ENCODE assay signal across 8 mouse cellular contexts in the genomic region with DNA sequence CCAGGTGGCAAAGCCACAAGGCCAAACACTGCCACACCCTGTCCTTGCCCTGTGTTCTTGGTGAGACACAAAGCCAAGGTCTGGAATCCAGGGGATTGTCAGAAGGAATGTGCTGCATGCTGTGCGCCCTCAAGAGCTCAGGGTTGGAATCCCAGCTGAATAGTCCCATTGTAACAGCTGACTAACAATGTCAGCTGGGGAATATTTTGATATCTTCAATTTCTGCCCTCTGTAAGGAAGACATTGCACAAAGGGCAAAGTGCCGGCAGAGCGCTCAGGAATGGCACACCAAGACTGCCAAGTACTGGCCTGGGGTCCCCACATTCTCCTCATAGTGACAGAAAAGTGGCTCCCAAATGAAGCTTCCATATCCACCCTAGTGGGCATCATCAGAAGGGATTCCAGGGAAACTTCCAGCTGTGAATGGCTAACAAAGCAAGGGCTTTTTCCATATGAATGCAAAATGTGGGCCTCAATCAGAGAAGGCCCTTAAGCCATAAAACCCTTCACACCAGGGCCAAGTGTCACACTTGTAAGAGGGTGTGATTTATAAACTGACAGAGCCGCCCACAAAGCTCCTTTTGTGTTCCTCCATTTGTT. TPM values are rescaled to one million over a fixed set of nuclear protein-coding genes. Genes with fewer than 3 reads are reported as not detected.
A peak's percentile ranks its signal among the peaks of the same experiment; 100 is the strongest.
DNase-seq lines count a peak whose midpoint lies in the region; ATAC-seq and TF ChIP-seq lines count a peak whose summit lies in the region.

No protein-coding gene starts in this region.

- H3K4me2 ChIP-seq in embryonic facial prominence, embryonic 14.5 days (ENCODE audit: low read depth, low read length): no peak overlapping the region
- no peak overlapping the region for H3K4me2 ChIP-seq in kidney, postnatal 0 days (ENCODE audit: low read length)
- H3K4me2 ChIP-seq in neural tube, embryonic 14.5 days (ENCODE audit: low read depth, low read length): no peak overlapping the region

- H3K4me1 ChIP-seq in embryonic facial prominence, embryonic 14.5 days (ENCODE audit: control insufficient read depth, insufficient read depth, low read length): no peaks in the 10 kb centered on the region
- no peaks in the 10 kb centered on the region for H3K4me1 ChIP-seq in kidney, postnatal 0 days (replicated peaks; ENCODE audit: insufficient read depth, low read length)
- 0 out of 2 replicates have a peak, but pooled peaks cover 4% of the 10 kb centered on the region for H3K4me1 ChIP-seq in neural tube, embryonic 14.5 days (ENCODE audit: control insufficient read depth, insufficient read depth, low read length)

- no peak overlapping the region for H3K9ac ChIP-seq in embryonic facial prominence, embryonic 14.5 days (ENCODE audit: low read depth, low read length)
- H3K9ac ChIP-seq in kidney, postnatal 0 days (ENCODE audit: low read depth, low read length): no peak overlapping the region
- no peak overlapping the region for H3K9ac ChIP-seq in neural tube, embryonic 14.5 days (replicated peaks; ENCODE audit: low read depth, low read length)

- DNase-seq in retina, postnatal 1 day: peak; percentile 6
- no peak for DNase-seq in retina, embryonic 14.5 days (ENCODE audit: low spot score)
- peak; percentile 33 for DNase-seq in embryonic facial prominence, embryonic 14.5 days (ENCODE audit: low spot score)
- DNase-seq in kidney, postnatal 0 days (ENCODE audit: low spot score): no peak
- no peak for DNase-seq in frontal cortex, postnatal 14 days (ENCODE audit: low spot score in 2 of 2)
- DNase-seq in spleen, postnatal 36 days (ENCODE audit: low spot score in 2 of 2): no peak
- DNase-seq in gastrocnemius, postnatal 14 days: no peak

- no peak overlapping the region for H3K4me3 ChIP-seq in embryonic facial prominence, embryonic 14.5 days (ENCODE audit: low read depth, low read length)
- H3K4me3 ChIP-seq in kidney, postnatal 0 days (replicated peaks; ENCODE audit: low read depth, low read length): no peak overlapping the region
- no peak overlapping the region for H3K4me3 ChIP-seq in neural tube, embryonic 14.5 days (ENCODE audit: low read depth, low read length)

- no peaks in the 10 kb centered on the region for H3K9me3 ChIP-seq in embryonic facial prominence, embryonic 14.5 days (ENCODE audit: control insufficient read depth, low read length)
- H3K9me3 ChIP-seq in kidney, postnatal 0 days (replicated peaks; ENCODE audit: low read length): no peaks in the 10 kb centered on the region
- no peaks in the 10 kb centered on the region for H3K9me3 ChIP-seq in neural tube, embryonic 14.5 days (ENCODE audit: control insufficient read depth, low read length)

- TF ChIP-seq CTCF in kidney, postnatal 0 days (IDR thresholded peaks at IDR 0.05; ENCODE audit: low read depth): peak; percentile 1; the same call in 1 of the 2 replicates

- intact Hi-C loops in gastrocnemius, postnatal 14 days (cut with DNase I; ENCODE audit: low total_unique reads): loop anchor here (5.0 kb wide), 1 partner anchor 38 kb away; no protein-coding TSS in a partner anchor

- peak; percentile 62; the same call in 1 of the 2 replicates for ATAC-seq in embryonic facial prominence, embryonic 14.5 days (ENCODE audit: low read depth)
- no peak for ATAC-seq in kidney, postnatal 0 days (replicated peaks; ENCODE audit: low FRiP score, low read depth)
- peak; percentile 86 for ATAC-seq in neural tube, embryonic 14.5 days (ENCODE audit: low read depth)

- H3K36me3 ChIP-seq in embryonic facial prominence, embryonic 14.5 days (ENCODE audit: control insufficient read depth, insufficient read depth, low read length): peaks cover 81% of the 10 kb centered on the region
- H3K36me3 ChIP-seq in kidney, postnatal 0 days (ENCODE audit: insufficient read depth, low read length): peaks cover 33% of the 10 kb centered on the region
- peaks cover 30% of the 10 kb centered on the region for H3K36me3 ChIP-seq in neural tube, embryonic 14.5 days (ENCODE audit: control insufficient read depth, insufficient read depth, low read length)

- H3K27me3 ChIP-seq in embryonic facial prominence, embryonic 14.5 days (replicated peaks; ENCODE audit: control insufficient read depth, insufficient read depth, low read length): no peaks in the 10 kb centered on the region
- no peaks in the 10 kb centered on the region for H3K27me3 ChIP-seq in kidney, postnatal 0 days (ENCODE audit: insufficient read depth, low read length)
- H3K27me3 ChIP-seq in neural tube, embryonic 14.5 days (ENCODE audit: control insufficient read depth, insufficient read depth, low read length): no peaks in the 10 kb centered on the region

- peak overlapping the region; percentile 39; the same call in 1 of the 2 replicates for H3K27ac ChIP-seq in embryonic facial prominence, embryonic 14.5 days (replicated peaks; ENCODE audit: low read depth, low read length)
- H3K27ac ChIP-seq in kidney, postnatal 0 days: peak overlapping the region; percentile 58
- H3K27ac ChIP-seq in neural tube, embryonic 14.5 days (ENCODE audit: low read depth, low read length): peak overlapping the region; percentile 45; the same call in 1 of the 2 replicates

- 61% methylated on average over 4 of the region's 4 CpGs for WGBS in embryonic facial prominence, embryonic 14.5 days
- WGBS in kidney, postnatal 0 days: 51% methylated on average over 4 of the region's 4 CpGs
- WGBS in neural tube, embryonic 14.5 days: 4% methylated on average over 4 of the region's 4 CpGs

RNA-seq across cellular contexts. Expression of gene Sae1, which starts 22.6 kb away (rescaled TPM):
- polyA plus RNA-seq in embryonic facial prominence, embryonic 14.5 days (2014; fragmentation: Nextera tagmentation; extraction: Ambion mirVana): 232 and 287 TPM in 2 replicates
- polyA plus RNA-seq in kidney, postnatal 0 days (2015; fragmentation: Nextera tagmentation; extraction: Ambion mirVana): 184 and 212 TPM in 2 replicates
- 197 and 245 TPM in 2 replicates for polyA plus RNA-seq in neural tube, embryonic 14.5 days (2014; fragmentation: Nextera tagmentation; extraction: Ambion mirVana)
- 10 to 100 TPM; 30.0 to 37.9 TPM for total RNA-seq in gastrocnemius, postnatal 14 days (2021)

RNA-seq across cellular contexts. Expression of gene Zc3h4, which starts 35.7 kb away (rescaled TPM):
- 12.1 and 13.3 TPM in 2 replicates for polyA plus RNA-seq in embryonic facial prominence, embryonic 14.5 days (2014; fragmentation: Nextera tagmentation; extraction: Ambion mirVana)
- polyA plus RNA-seq in kidney, postnatal 0 days (2015; fragmentation: Nextera tagmentation; extraction: Ambion mirVana): 9.6 and 10.4 TPM in 2 replicates
- 15.8 and 18.5 TPM in 2 replicates for polyA plus RNA-seq in neural tube, embryonic 14.5 days (2014; fragmentation: Nextera tagmentation; extraction: Ambion mirVana)
- 10 to 100 TPM; 27.9 to 28.5 TPM for total RNA-seq in gastrocnemius, postnatal 14 days (2021)

RNA-seq across cellular contexts. Expression of gene Bbc3, which starts 56.8 kb away (rescaled TPM):
- polyA plus RNA-seq in embryonic facial prominence, embryonic 14.5 days (2014; fragmentation: Nextera tagmentation; extraction: Ambion mirVana): 4.0 and 4.6 TPM in 2 replicates
- polyA plus RNA-seq in kidney, postnatal 0 days (2015; fragmentation: Nextera tagmentation; extraction: Ambion mirVana): 12.4 and 13.1 TPM in 2 replicates
- 13.7 and 19.7 TPM in 2 replicates for polyA plus RNA-seq in neural tube, embryonic 14.5 days (2014; fragmentation: Nextera tagmentation; extraction: Ambion mirVana)
- total RNA-seq in gastrocnemius, postnatal 14 days (2021): 1 to 10 TPM; 3.6 to 5.1 TPM

Comparison
In these comparisons a context has a peak if more than half of its experiments do, and no peak if none do; other contexts are left out.
1. DNase-seq: peak in retina, postnatal 1 day (single experiment) and embryonic facial prominence, embryonic 14.5 days (single experiment); none in retina, embryonic 14.5 days (single experiment), kidney, postnatal 0 days (single experiment), frontal cortex, postnatal 14 days (0 of 2), spleen, postnatal 36 days (0 of 2) and gastrocnemius, postnatal 14 days (single experiment).
2. Peak in every context shown above with its lines, with median percentiles within 50 percentile points of each other: H3K27ac ChIP-seq.